Mouse (Mus musculus) myocyte (in vitro differentiated cells): ENCODE results near the gene Pycr1. TPM values are rescaled to one million over a fixed set of nuclear protein-coding genes. Genes with fewer than 3 reads are reported as not detected.
A peak's percentile ranks its signal among the peaks of the same experiment; 100 is the strongest.

Experiments
- H3K27me3 ChIP-seq: one replicate; pipeline ENCODE4 v1.6.1; 2011; ENCODE audit not compliant: control insufficient read depth, insufficient read depth, insufficient read length
- H3K36me3 ChIP-seq: one replicate; pipeline ENCODE4 v1.6.1; 2011; ENCODE audit not compliant: control insufficient read depth, insufficient read depth
- H3K4me2 ChIP-seq: one replicate; pipeline ENCODE4 v1.6.1; 2011; ENCODE audit warnings: low read depth, control low read depth
- H3K4me3 ChIP-seq: one replicate; pipeline ENCODE4 v1.5.1; 2011; ENCODE audit warnings: mild to moderate bottlenecking, control low read depth, moderate library complexity
- H3K79me2 ChIP-seq: one replicate; pipeline ENCODE4 v1.6.1; 2011; ENCODE audit not compliant: control insufficient read depth, insufficient read depth
- H3ac ChIP-seq: one replicate; pipeline ENCODE4 v1.6.1; 2011; ENCODE audit not compliant: control insufficient read depth, insufficient read length
- CEBPB ChIP-seq: IDR thresholded peaks from 2 replicates; pipeline ENCODE4 v1.6.1; 2011; ENCODE audit warnings: mild to moderate bottlenecking, moderate library complexity; ENCODE audit not compliant: poor library complexity, insufficient read depth, severe bottlenecking
- E2F4 ChIP-seq: IDR thresholded peaks from one replicate; pipeline ENCODE4 v1.6.1; 2011; ENCODE audit warnings: mild to moderate bottlenecking, control low read depth, moderate library complexity; ENCODE audit not compliant: insufficient read depth
- MAX ChIP-seq: IDR thresholded peaks from one replicate; pipeline ENCODE4 v1.6.1; 2011; ENCODE audit warnings: low read depth, mild to moderate bottlenecking, control low read depth
- MYOD1 ChIP-seq, 3 experiments: IDR thresholded peaks; one replicate each; pipeline ENCODE4 v1.6.1; 2011; ENCODE audit warnings: control low read depth in 2 of 3, low read depth in 2 of 3, mild to moderate bottlenecking in 2 of 3, moderate library complexity in 1 of 3; ENCODE audit not compliant: insufficient read length in 2 of 3, control insufficient read depth in 1 of 3
- MYOG ChIP-seq, 3 experiments: IDR thresholded peaks; one replicate each; pipeline ENCODE4 v1.6.1; 2011; ENCODE audit warnings: control low read depth in 2 of 3, low read depth in 2 of 3, mild to moderate bottlenecking in 2 of 3; ENCODE audit not compliant: insufficient read length in 2 of 3, control insufficient read depth in 1 of 3, insufficient read depth in 1 of 3
- POLR2A ChIP-seq: IDR thresholded peaks from one replicate; pipeline ENCODE4 v1.6.1; 2011; ENCODE audit warnings: low read depth, mild to moderate bottlenecking, control low read depth, moderate library complexity; ENCODE audit not compliant: insufficient read length
- POLR2AphosphoS2 ChIP-seq: IDR thresholded peaks from one replicate; pipeline ENCODE4 v1.6.1; 2011; ENCODE audit warnings: low read depth, control low read depth; ENCODE audit not compliant: insufficient read length
- REST ChIP-seq: IDR thresholded peaks from one replicate; pipeline ENCODE4 v1.6.1; 2011; ENCODE audit warnings: mild to moderate bottlenecking, control low read depth, moderate library complexity; ENCODE audit not compliant: insufficient read depth, insufficient read length
- SRF ChIP-seq: IDR thresholded peaks from one replicate; pipeline ENCODE4 v1.6.1; 2011; ENCODE audit warnings: low read depth; ENCODE audit not compliant: control insufficient read depth, insufficient read length
- TCF12 ChIP-seq: IDR thresholded peaks from one replicate; pipeline ENCODE4 v1.6.1; 2011; ENCODE audit warnings: mild to moderate bottlenecking, control low read depth; ENCODE audit not compliant: poor library complexity, insufficient read depth, severe bottlenecking
- TCF3 ChIP-seq: IDR thresholded peaks from one replicate; pipeline ENCODE4 v1.6.1; 2011; ENCODE audit warnings: low read depth, control low read depth; ENCODE audit not compliant: insufficient read length
- USF1 ChIP-seq: IDR thresholded peaks from one replicate; pipeline ENCODE4 v1.6.1; 2011; ENCODE audit warnings: low read depth, mild to moderate bottlenecking, control low read depth, moderate library complexity
- polyA plus RNA-seq: library from polyadenylated mRNA; unstranded; fragments of >200 nt; fragmentation: generic; extraction: Trizol; gene quantifications from one replicate; pipeline ENCODE4 v1.2.1, GENCODE M21; 2012; ENCODE audit warnings: missing spikeins

The Pycr1 gene
- 56.9 TPM for polyA plus RNA-seq

DNA sequence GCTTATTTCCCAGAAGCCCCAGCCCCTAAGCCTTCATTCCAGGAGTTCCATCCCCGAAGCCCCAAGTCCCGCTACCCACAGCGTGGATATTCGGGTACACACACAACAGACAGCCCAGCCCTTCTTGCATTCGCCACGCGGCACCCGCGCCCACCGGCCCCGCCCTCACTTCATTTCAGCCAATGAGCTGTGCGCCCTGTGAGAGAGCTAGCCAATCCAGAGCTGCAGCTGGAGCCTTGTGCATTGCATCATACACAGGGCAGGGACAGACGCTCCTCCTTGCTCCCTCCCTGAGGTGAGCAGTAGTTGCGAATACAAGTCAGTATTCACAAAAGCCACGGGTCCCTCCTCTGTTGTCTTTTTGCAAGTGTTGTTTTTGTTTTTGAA, at the start of gene Pycr1:
TSS of gene Pycr1 (minus strand) at position 169 of the 387 bp plus-strand sequence.
- Histone ChIP-seq H3K27me3 (no peaks in the 10 kb centered on the region), H3K79me2 (no peaks in the 10 kb centered on the region), H3K4me3 (peak within 1 kb of the TSS; percentile 48), H3K36me3 (no peaks in the 10 kb centered on the region), H3K4me2 (peak within 1 kb of the TSS; percentile 97), H3ac (peak within 1 kb of the TSS; percentile 19)
- TF ChIP-seq MAX (no peak), SRF (no peak), MYOG (IDR thresholded peaks at IDR 0.05; ENCODE audit: control insufficient read depth in 1 of 3, insufficient read depth in 1 of 3, insufficient read length in 2 of 3, low read depth in 2 of 3) (no peak), POLR2A (peak; percentile 93), MYOD1 (IDR thresholded peaks at IDR 0.05; ENCODE audit: control insufficient read depth in 1 of 3, insufficient read length in 2 of 3, low read depth in 2 of 3) (no peak), CEBPB (peak; percentile 96), E2F4 (no peak), POLR2AphosphoS2 (peak; percentile 92)

DNA sequence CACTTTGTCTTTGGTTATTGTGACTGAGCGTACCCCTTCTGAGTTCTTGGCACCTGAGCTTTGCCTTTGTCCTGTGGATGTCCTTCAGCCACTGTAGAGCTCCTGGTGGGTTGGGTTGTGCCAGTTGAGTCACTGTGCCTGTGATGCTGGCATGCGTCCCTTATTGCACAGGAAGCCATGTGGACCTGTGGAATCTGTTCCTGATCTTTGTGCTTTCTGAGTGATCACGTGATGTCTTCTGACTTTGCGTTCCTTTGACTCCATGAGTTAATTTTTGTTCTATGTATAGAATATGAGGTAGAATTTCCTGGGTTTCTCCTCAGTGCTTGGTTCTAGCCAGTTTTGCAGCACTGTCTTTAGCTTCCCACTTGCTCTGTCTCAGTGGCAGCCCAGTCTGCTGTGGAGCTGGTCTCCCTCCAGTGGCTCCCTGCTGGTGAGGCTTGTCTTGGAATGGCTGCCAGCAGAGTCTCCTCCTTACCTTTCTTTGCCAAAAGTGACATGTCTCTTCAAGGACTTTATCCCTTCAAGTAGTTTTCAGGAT, 49.0 kb upstream of the Pycr1 start:
- peaks cover 27% of the 10 kb centered on the region for H3K36me3 ChIP-seq
- TF ChIP-seq E2F4: no peak
- no peak for TF ChIP-seq REST
- TF ChIP-seq SRF: no peak
- TF ChIP-seq CEBPB: no peak
- no peak for TF ChIP-seq USF1
- TF ChIP-seq MYOG (IDR thresholded peaks at IDR 0.05; ENCODE audit: control insufficient read depth in 1 of 3, insufficient read depth in 1 of 3, insufficient read length in 2 of 3, low read depth in 2 of 3): no peak
- no peak for TF ChIP-seq MYOD1 (IDR thresholded peaks at IDR 0.05; ENCODE audit: control insufficient read depth in 1 of 3, insufficient read length in 2 of 3, low read depth in 2 of 3)
- no peak for TF ChIP-seq POLR2AphosphoS2
- no peak for TF ChIP-seq POLR2A
- TF ChIP-seq TCF3: no peak
- no peak for TF ChIP-seq MAX
- no peak for TF ChIP-seq TCF12
- H3K4me3 ChIP-seq: no peak overlapping the region
- no peak overlapping the region for H3K4me2 ChIP-seq
- H3K79me2 ChIP-seq: peaks cover 3% of the 10 kb centered on the region
- H3K27me3 ChIP-seq: no peaks in the 10 kb centered on the region
- H3ac ChIP-seq: no peak overlapping the region

DNA sequence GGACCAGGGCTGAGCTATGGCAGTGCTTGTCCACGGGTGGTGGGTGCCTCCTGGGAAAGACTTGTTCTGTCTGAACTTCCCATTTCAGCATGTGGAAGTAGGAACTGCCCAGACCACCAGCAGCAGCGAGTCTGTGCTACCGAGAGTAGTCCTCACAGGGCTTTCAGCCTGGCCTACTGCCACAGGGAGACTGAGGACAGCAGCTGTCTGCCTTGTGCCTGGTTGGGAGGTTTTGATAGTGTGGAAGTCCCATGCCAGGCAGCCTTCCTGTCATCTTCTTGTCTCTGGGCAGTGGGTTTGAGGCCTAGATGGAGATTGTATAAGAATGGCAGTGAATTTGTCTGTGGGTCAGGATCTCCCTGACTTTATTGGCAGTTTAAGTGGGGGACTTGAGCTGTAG, 45.8 kb upstream of the Pycr1 start:
- H3K4me2 ChIP-seq: no peak overlapping the region
- H3ac ChIP-seq: no peak overlapping the region
- peaks cover 23% of the 10 kb centered on the region for H3K36me3 ChIP-seq
- no peaks in the 10 kb centered on the region for H3K79me2 ChIP-seq
- H3K4me3 ChIP-seq: no peak overlapping the region
- no peaks in the 10 kb centered on the region for H3K27me3 ChIP-seq
- no peak for TF ChIP-seq E2F4
- TF ChIP-seq MYOD1 (IDR thresholded peaks at IDR 0.05; ENCODE audit: control insufficient read depth in 1 of 3, insufficient read length in 2 of 3, low read depth in 2 of 3): peak; percentile 7 to 63 (median 59)
- TF ChIP-seq SRF: no peak
- peak in 1 of 3 experiments; percentile 39 for TF ChIP-seq MYOG (IDR thresholded peaks at IDR 0.05; ENCODE audit: control insufficient read depth in 1 of 3, insufficient read depth in 1 of 3, insufficient read length in 2 of 3, low read depth in 2 of 3)

DNA sequence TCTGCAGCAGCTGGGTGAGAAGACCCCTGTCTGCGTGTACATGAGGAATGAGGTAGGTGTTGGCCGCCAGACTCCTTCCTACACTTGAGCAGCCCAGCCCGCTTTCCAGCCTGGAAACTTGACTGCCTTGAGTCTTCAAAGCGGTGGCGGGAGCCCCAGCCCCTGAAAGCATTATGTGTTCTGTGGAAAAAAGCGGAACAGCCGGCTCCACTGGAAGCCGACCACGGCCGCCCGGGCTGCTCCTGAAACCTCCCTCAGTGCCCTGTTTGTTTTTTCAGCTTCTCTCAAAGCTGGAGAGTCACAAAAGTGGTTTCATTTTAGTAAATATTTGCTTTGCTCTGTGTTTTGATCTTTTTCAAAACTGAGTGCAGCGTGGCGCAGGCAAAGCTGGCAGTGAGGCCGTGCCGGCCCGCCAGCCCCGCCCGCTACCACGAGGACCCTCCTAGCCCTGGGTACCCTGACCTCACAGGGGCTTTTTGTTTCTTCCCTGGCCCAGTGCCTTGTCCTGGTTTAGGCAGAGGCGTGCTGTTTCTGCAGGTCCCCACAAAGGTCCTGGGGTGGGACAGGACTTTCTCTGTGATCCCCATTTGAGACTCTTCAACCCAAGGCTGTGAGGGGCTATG, 43.2 kb upstream of the Pycr1 start:
- H3K4me3 ChIP-seq: no peak overlapping the region
- H3ac ChIP-seq: no peak overlapping the region
- H3K4me2 ChIP-seq: no peak overlapping the region
- no peaks in the 10 kb centered on the region for H3K27me3 ChIP-seq
- H3K36me3 ChIP-seq: peaks cover 18% of the 10 kb centered on the region
- TF ChIP-seq MAX (no peak), POLR2A (no peak), MYOD1 (IDR thresholded peaks at IDR 0.05; ENCODE audit: control insufficient read depth in 1 of 3, insufficient read length in 2 of 3, low read depth in 2 of 3) (no peak), CEBPB (no peak), USF1 (no peak)
- H3K79me2 ChIP-seq: no peaks in the 10 kb centered on the region

DNA sequence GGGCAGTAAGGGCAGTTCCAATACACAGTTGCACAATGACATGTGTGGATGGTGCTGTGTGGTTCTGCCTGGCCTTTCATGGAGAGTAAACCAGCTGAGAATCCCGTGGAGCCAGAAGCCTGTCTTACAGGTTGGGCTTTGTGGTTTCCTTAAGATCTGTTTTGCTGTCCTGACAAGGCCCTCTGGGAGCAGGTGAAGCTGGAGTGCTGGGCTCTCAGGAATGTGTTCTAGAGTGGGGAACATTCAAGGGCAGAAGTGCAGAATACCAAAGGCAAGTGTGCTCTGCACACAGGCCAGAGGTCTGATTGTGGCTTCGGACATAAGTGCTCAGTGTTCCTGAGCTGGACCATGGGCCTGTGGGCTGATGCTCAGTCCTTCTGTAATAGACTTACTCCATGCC, 41.1 kb upstream of the Pycr1 start:
- no peaks in the 10 kb centered on the region for H3K79me2 ChIP-seq
- H3K4me2 ChIP-seq: no peak overlapping the region
- H3K36me3 ChIP-seq: peaks cover 15% of the 10 kb centered on the region
- TF ChIP-seq POLR2A (no peak), MYOG (IDR thresholded peaks at IDR 0.05; ENCODE audit: control insufficient read depth in 1 of 3, insufficient read depth in 1 of 3, insufficient read length in 2 of 3, low read depth in 2 of 3) (peak in 2 of 3 experiments; percentile 43 to 66), E2F4 (no peak), SRF (no peak)
- no peak overlapping the region for H3K4me3 ChIP-seq
- H3K27me3 ChIP-seq: no peaks in the 10 kb centered on the region
- H3ac ChIP-seq: no peak overlapping the region
